Mouse (Mus musculus): ENCODE results near the gene Ptpa. TPM values are rescaled to one million over a fixed set of nuclear protein-coding genes. Genes with fewer than 3 reads are reported as not detected.
A peak's percentile ranks its signal among the peaks of the same experiment; 100 is the strongest.

The Ptpa gene
- polyA plus RNA-seq, 1 experiment from 2014 or later = 70.2 TPM

DNA sequence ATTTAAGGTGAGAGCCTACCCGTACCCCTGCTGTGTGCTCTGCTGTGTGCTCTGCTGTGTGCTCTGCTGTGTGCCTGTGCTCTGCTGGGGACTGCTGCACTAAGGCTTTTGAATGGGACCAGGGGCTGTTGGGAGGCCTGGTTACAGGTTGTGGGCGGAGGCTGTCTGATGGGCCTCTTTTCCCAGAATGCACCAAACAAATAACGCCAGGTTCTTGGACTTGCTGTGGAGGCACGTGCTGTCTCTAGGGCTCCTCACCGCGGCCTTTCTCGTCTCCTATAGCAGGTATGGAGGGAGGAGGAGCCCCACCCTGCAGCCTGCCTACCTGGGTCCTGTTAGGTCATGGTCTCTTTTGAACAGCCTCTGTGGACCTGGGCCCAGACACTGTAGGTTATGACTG, 19.6 kb upstream of the Ptpa start:
- WGBS = 80% methylated on average over 7 of the region's 7 CpGs
- peaks cover 49% of the 10 kb centered on the region for H3K36me3 ChIP-seq (ENCODE audit: control insufficient read depth, insufficient read depth, low read length)
- H3K4me3 ChIP-seq (ENCODE audit: low read depth, low read length) = no peak overlapping the region

DNA sequence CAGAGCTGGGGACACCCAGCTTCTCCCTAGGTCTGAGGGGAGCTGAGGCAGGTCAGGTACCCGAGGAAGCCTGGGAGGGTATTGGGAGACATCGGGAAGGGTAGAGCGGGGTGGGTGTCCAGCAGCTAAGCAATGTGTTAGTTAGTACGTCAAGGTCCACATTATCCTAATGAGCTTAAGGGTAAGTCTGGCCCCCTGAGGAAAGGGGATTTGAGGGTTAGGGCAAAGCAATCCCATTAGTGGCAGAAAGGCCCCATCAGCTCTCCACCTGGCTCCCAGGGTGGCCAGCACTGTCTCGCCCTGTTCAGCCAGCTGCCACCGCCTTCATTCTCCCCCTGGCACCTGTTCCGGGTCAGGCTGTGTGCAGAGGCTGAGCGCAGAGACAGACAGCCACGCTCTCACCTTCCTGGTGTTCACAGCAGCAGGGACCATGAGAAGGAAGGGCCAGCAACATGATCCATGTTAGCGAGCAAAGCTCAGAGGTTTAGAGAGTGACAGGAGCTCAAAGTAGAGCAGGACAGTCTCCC, 17.8 kb upstream of the Ptpa start:
- Histone ChIP-seq H3K9ac (ENCODE audit: low read depth, low read length) (no peak overlapping the region), H3K4me3 (ENCODE audit: low read depth, low read length) (no peak overlapping the region), H3K36me3 (ENCODE audit: control insufficient read depth, insufficient read depth, low read length) (peaks cover 66% of the 10 kb centered on the region), H3K4me2 (ENCODE audit: low read depth, low read length) (no peak overlapping the region), H3K27me3 (replicated peaks; ENCODE audit: control insufficient read depth, insufficient read depth, low read length) (no peaks in the 10 kb centered on the region), H3K4me1 (ENCODE audit: control insufficient read depth, insufficient read depth, low read length) (peaks cover 6% of the 10 kb centered on the region; the same call in 1 of the 2 replicates), H3K9me3 (ENCODE audit: control insufficient read depth, low read length) (no peaks in the 10 kb centered on the region), H3K27ac (replicated peaks; ENCODE audit: low read depth, low read length) (no peak overlapping the region)
- no peak; the same call in 1 of the 2 replicates for ATAC-seq (ENCODE audit: low read depth)
- 77% methylated on average over 10 of the region's 10 CpGs for WGBS
- DNase-seq (ENCODE audit: low spot score) = no peak

More for the DNA sequence above, 19.6 kb upstream of the Ptpa start:
- Histone ChIP-seq H3K9me3 (ENCODE audit: control insufficient read depth, low read length) (no peaks in the 10 kb centered on the region), H3K27ac (replicated peaks; ENCODE audit: low read depth, low read length) (no peak overlapping the region), H3K4me2 (ENCODE audit: low read depth, low read length) (no peak overlapping the region), H3K9ac (ENCODE audit: low read depth, low read length) (no peak overlapping the region), H3K4me1 (ENCODE audit: control insufficient read depth, insufficient read depth, low read length) (peaks cover 6% of the 10 kb centered on the region; the same call in 1 of the 2 replicates), H3K27me3 (replicated peaks; ENCODE audit: control insufficient read depth, insufficient read depth, low read length) (no peaks in the 10 kb centered on the region)
- DNase-seq (ENCODE audit: low spot score) (no peak), ATAC-seq (ENCODE audit: low read depth) (no peak)

DNA sequence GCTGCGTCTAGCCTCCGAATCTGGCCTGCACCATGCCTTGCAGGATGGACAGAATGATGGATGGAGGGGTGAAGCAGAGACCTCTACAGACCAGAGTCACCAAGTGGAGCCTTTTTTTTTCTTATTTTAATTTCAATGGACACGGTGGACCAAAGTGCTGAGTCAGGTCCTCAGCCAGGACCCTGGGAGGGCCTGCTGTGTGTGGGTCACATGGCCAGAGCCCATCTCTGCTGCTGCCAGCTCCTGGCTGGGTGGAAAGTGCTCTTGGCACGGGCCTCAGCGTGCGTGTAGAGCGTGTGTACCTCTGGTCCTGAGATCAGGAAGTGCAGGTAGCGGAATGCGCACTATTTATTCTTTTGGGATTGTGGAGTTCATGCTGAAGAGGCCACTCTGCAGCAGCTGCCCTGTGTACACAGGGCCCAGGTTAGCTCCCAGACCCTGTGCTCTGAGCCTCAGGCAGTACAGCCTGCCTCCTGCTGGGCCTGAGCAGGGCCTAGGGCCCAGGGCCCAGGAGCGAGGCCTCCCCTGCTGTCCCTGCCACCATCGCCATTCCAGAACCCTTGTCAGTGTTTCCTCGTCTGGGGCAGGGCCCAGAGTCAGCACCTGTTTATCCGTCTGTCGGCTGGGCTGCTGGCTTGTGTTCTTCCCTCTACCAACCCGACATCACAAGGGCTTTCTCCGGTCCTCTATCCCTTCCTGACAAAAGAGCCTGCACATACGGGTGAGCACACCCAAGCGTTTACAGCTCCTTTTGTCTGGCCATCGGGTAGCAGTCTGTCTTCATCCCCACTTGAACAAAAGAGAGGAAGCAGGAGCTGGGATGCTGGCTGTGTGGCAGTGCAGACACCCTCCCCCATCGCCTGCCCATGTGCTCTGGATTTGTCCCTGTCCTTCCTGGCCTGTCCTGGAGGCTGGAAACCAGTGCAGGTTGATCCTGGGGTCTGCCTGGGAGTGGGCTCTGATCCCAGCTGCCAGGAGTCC, 16.4 kb upstream of the Ptpa start:
- Histone ChIP-seq H3K4me3 (ENCODE audit: low read depth, low read length) (no peak overlapping the region), H3K9me3 (ENCODE audit: control insufficient read depth, low read length) (no peaks in the 10 kb centered on the region), H3K27me3 (replicated peaks; ENCODE audit: control insufficient read depth, insufficient read depth, low read length) (no peaks in the 10 kb centered on the region), H3K4me1 (ENCODE audit: control insufficient read depth, insufficient read depth, low read length) (no peaks in the 10 kb centered on the region), H3K9ac (ENCODE audit: low read depth, low read length) (0 out of 2 replicates have a peak overlapping the region, but pooled peaks have one; percentile 19), H3K4me2 (ENCODE audit: low read depth, low read length) (no peak overlapping the region), H3K36me3 (ENCODE audit: control insufficient read depth, insufficient read depth, low read length) (peaks cover 72% of the 10 kb centered on the region), H3K27ac (replicated peaks; ENCODE audit: low read depth, low read length) (0 out of 2 replicates have a peak overlapping the region, but pooled peaks have one; percentile 33)
- WGBS = 54% methylated on average over 20 of the region's 20 CpGs
- no peak for DNase-seq (ENCODE audit: low spot score)
- ATAC-seq (ENCODE audit: low read depth) = no peak

DNA sequence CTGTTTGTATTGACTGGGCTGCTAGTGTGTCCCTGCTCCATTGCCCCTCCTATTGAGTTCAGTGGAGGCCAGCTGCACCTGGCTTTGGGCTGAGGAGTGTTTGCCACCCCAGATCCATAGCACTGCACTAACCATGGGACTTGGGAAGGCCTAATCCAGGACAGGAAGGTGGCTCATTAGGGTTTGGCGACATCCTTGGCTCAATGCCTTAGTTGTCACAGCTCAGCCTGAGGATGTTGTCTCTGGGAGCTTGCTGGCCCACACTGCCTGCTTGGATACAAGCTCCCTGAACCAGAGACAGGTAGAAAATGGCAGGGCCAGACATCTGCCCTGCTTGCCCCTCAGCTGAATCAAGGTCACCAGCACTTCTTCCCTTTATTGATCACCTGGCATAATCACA, 14.3 kb upstream of the Ptpa start:
- DNase-seq (ENCODE audit: low spot score) = no peak
- Histone ChIP-seq H3K4me1 (ENCODE audit: control insufficient read depth, insufficient read depth, low read length) (no peaks in the 10 kb centered on the region), H3K36me3 (ENCODE audit: control insufficient read depth, insufficient read depth, low read length) (peaks cover 80% of the 10 kb centered on the region), H3K4me3 (ENCODE audit: low read depth, low read length) (no peak overlapping the region), H3K9me3 (ENCODE audit: control insufficient read depth, low read length) (no peaks in the 10 kb centered on the region), H3K27me3 (replicated peaks; ENCODE audit: control insufficient read depth, insufficient read depth, low read length) (no peaks in the 10 kb centered on the region), H3K27ac (replicated peaks; ENCODE audit: low read depth, low read length) (no peak overlapping the region), H3K4me2 (ENCODE audit: low read depth, low read length) (no peak overlapping the region), H3K9ac (ENCODE audit: low read depth, low read length) (no peak overlapping the region)
- 67% methylated on average over 1 of the region's 1 CpGs for WGBS
- ATAC-seq (ENCODE audit: low read depth) = no peak

DNA sequence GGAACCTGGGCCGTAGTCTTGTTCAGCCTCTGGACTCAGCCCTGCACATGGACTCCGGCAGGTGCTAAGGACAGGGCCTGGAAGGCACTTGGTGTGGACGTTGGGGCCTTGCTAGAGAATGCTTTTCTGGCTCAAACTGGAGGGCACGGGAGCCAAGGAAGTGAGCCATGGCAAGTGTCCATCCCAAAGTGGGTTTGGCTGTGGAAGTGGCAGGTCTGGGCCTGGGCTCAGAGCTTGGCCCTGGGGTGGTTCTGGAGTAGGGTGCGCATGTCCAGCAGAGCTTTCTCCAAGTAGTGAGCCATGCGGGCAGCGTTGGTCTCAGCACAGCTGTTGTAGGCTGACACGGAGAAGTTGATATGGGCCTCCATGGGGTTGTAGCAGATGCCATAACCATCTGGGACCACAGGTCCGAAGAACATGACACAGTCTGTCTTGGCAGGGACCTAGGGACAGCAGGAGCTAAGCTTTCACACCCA, 13.4 kb upstream of the Ptpa start:
- Histone ChIP-seq H3K4me3 (ENCODE audit: low read depth, low read length) (no peak overlapping the region), H3K9ac (ENCODE audit: low read depth, low read length) (no peak overlapping the region), H3K4me2 (ENCODE audit: low read depth, low read length) (no peak overlapping the region), H3K27ac (replicated peaks; ENCODE audit: low read depth, low read length) (no peak overlapping the region), H3K36me3 (ENCODE audit: control insufficient read depth, insufficient read depth, low read length) (peaks cover 78% of the 10 kb centered on the region), H3K27me3 (replicated peaks; ENCODE audit: control insufficient read depth, insufficient read depth, low read length) (no peaks in the 10 kb centered on the region), H3K4me1 (ENCODE audit: control insufficient read depth, insufficient read depth, low read length) (no peaks in the 10 kb centered on the region), H3K9me3 (ENCODE audit: control insufficient read depth, low read length) (no peaks in the 10 kb centered on the region)
- WGBS = 84% methylated on average over 9 of the region's 9 CpGs
- ATAC-seq (ENCODE audit: low read depth) (no peak), DNase-seq (ENCODE audit: low spot score) (no peak)

DNA sequence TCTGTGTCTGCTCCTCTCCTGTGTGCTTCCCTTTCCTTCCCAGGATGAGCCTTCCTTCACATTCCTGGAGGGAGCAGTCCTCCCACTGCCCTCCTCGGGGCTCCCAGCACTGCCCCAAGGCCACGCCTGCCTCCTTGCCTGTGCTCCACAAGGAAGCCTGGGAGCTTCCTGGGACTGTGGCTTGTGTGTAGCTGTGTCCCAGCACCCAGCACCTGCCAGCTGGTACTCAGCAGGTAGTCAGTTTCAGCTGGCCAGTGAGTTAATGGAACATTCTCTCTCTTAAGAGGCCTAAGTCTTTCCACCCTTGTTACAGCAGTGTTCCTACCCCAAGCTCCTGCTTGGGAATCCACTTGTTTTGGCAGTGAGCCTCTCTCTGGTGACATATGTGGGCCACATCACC, 13.0 kb upstream of the Ptpa start:
- ATAC-seq (ENCODE audit: low read depth) = no peak
- H3K4me2 ChIP-seq (ENCODE audit: low read depth, low read length) = no peak overlapping the region
- 54% methylated on average over 2 of the region's 2 CpGs for WGBS
- H3K27ac ChIP-seq (replicated peaks; ENCODE audit: low read depth, low read length) = no peak overlapping the region
- H3K9me3 ChIP-seq (ENCODE audit: control insufficient read depth, low read length) = no peaks in the 10 kb centered on the region
- no peaks in the 10 kb centered on the region for H3K27me3 ChIP-seq (replicated peaks; ENCODE audit: control insufficient read depth, insufficient read depth, low read length)
- H3K36me3 ChIP-seq (ENCODE audit: control insufficient read depth, insufficient read depth, low read length) = peaks cover 77% of the 10 kb centered on the region
- no peak overlapping the region for H3K4me3 ChIP-seq (ENCODE audit: low read depth, low read length)
- H3K9ac ChIP-seq (ENCODE audit: low read depth, low read length) = no peak overlapping the region
- no peak for DNase-seq (ENCODE audit: low spot score)
- H3K4me1 ChIP-seq (ENCODE audit: control insufficient read depth, insufficient read depth, low read length) = no peaks in the 10 kb centered on the region

DNA sequence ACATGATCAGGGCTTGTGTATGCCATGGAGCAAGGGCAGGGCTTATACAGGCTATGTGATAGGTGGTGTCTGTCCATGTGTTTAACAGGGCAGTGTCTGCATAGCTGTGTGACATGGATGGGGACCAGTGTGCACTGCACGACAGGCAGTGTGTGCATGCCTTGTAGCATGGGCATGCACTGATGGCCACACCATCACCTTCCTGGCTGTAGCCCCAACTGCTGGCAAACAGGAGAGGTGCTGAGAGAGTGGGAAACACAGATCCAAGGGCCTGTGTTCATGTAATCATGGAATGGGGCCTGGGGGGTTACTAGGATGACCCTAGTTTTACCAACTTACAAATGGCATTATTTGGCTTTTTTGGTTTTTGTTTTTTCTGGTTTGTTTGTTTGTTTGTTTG, 12.0 kb upstream of the Ptpa start:
- Histone ChIP-seq H3K4me3 (ENCODE audit: low read depth, low read length) (no peak overlapping the region), H3K9ac (ENCODE audit: low read depth, low read length) (no peak overlapping the region), H3K4me1 (ENCODE audit: control insufficient read depth, insufficient read depth, low read length) (no peaks in the 10 kb centered on the region), H3K36me3 (ENCODE audit: control insufficient read depth, insufficient read depth, low read length) (peaks cover 80% of the 10 kb centered on the region), H3K9me3 (ENCODE audit: control insufficient read depth, low read length) (no peaks in the 10 kb centered on the region), H3K27me3 (replicated peaks; ENCODE audit: control insufficient read depth, insufficient read depth, low read length) (no peaks in the 10 kb centered on the region), H3K4me2 (ENCODE audit: low read depth, low read length) (no peak overlapping the region), H3K27ac (replicated peaks; ENCODE audit: low read depth, low read length) (no peak overlapping the region)
- DNase-seq (ENCODE audit: low spot score) = no peak
- ATAC-seq (ENCODE audit: low read depth) = no peak
- WGBS = 67% methylated on average over 1 of the region's 1 CpGs

DNA sequence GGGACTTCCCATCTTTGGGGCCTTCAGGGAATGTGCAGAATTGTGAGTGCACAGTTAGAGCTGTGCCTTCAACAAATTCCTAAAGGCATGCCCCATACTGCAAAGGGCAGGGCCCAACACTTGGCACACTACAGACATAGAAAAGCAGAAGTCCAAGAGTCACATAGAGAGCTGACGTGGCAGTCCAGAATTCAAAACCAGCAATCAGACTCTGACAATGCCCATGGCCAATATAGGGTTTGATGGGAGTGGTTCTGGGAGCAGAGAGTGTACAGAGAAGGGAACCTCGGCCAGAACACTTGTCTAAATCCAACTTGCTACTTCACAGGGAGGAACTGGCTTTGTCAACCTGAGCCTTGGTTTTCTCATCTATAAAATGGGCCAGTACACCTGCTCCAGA, 8.6 kb upstream of the Ptpa start:
- WGBS = 86% methylated on average over 2 of the region's 2 CpGs
- Histone ChIP-seq H3K4me2 (ENCODE audit: low read depth, low read length) (no peak overlapping the region), H3K9me3 (ENCODE audit: control insufficient read depth, low read length) (no peaks in the 10 kb centered on the region), H3K4me1 (ENCODE audit: control insufficient read depth, insufficient read depth, low read length) (no peaks in the 10 kb centered on the region), H3K9ac (ENCODE audit: low read depth, low read length) (no peak overlapping the region), H3K4me3 (ENCODE audit: low read depth, low read length) (no peak overlapping the region), H3K27me3 (replicated peaks; ENCODE audit: control insufficient read depth, insufficient read depth, low read length) (no peaks in the 10 kb centered on the region), H3K27ac (replicated peaks; ENCODE audit: low read depth, low read length) (no peak overlapping the region), H3K36me3 (ENCODE audit: control insufficient read depth, insufficient read depth, low read length) (peaks cover 53% of the 10 kb centered on the region)
- ATAC-seq (ENCODE audit: low read depth) (no peak), DNase-seq (ENCODE audit: low spot score) (no peak)
